Mouse (Mus musculus) gastrocnemius, adult 8-10 months (tissue): ENCODE measurements around the gene Cd81. TPM values are rescaled to one million over a fixed set of nuclear protein-coding genes. Genes with fewer than 3 reads are reported as not detected.

Source experiments
- DNase-seq, 2 experiments: peaks; one replicate each; pipeline ENCODE4 v3.0.0; 2022; ENCODE audit warnings: low spot score in 2 of 2
- total RNA-seq, 4 experiments: library from RNA; stranded (reverse); gene quantifications; 2 replicates each; pipeline ENCODE4 v1.2.4; 2022

Cd81 gene
- total RNA-seq, 4 experiments from 2014 or later, result 85.0 to 103 (median 88.3) TPM

- no peak for DNase-seq
Measured at GRCm38 (mm10) chr7:143046358-143046757, 6.2 kb upstream of the Cd81 start.

DNA sequence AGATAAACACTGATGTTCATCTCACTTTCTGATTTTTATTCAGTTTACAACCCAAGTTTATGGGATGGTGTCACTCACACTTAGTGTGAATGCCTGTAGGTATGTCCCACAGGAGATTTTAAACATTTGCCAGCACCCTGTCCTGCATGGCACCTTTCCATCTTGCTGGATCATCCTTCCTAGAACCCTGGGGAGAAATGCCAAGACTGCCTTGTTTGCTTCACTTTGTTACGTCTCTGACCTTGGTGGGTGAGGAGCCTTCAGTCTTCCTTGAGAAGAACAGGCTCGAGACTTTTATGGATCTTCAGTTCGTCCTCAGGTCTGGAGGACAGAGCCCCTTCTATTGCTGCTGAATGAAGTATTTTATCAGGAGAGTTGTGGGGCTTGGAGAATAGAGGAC, 3.2 kb upstream of the Cd81 start:
- no peak for DNase-seq

- no peak for DNase-seq
Measured at GRCm38 (mm10) chr7:143049841-143050816, 2.4 kb upstream of the Cd81 start.

GRCm38 (mm10) chr7:143051316-143051715, 1.2 kb upstream of the Cd81 start:
- no peak for DNase-seq

- peak; percentile 54 to 59 for DNase-seq
Measured at GRCm38 (mm10) chr7:143053008-143053899, 715 bp downstream of the Cd81 start.

DNA sequence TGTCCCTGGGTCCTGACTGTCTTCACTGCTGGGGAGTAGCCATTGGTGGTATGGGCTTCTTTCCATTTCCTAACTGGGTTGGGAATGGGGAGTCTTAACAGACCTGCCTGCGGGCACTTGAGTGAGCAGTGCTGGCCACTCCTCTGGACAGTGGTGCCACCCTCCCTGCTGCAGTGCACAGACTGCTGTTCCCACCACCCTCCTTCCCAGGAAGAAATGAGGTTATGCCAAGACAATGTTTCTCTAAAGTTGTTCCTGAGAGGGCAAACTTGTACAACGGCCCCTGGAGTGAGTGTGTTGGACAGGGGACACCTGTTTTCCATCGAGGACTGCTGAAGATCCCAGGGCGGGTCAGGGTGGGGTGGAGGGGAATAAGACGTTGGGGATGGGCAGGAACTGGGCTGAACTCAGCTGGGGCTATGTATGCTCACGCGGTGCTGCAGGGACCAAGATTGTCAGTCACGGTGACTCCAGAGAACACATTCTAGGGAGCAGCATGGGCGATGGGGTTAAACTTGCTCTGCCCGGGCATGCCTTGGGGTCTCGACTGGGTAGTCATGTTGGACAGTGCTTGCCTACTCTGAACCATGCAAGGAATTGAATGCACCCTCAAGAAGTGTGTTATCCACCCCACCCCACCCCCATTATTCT, 1.5 kb downstream of the Cd81 start:
- no peak for DNase-seq

GRCm38 (mm10) chr7:143054612-143054965, 2.0 kb downstream of the Cd81 start:
- no peak for DNase-seq

DNA sequence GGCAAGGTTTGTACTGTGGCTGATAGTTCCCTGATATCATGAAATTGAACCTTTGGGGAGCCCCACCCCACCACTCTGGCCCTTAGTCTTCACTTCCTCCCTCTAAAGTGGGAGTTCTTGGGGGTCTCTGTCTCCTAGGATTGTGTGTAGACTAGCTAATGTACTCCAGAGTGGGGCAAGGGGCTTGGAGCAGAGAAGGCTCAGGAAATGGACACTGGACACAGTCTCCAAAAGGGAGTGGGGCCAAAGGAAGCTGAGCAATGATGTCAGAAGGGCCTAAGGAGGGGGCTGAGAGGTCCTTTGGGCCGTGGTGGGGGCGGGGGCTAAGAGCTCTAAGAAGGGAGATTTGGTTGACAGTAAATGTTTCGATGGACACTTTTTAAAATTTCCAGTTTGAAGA, 2.5 kb downstream of the Cd81 start:
- DNase-seq, result no peak

- no peak for DNase-seq
Measured at GRCm38 (mm10) chr7:143055499-143056186, 3.1 kb downstream of the Cd81 start.

GRCm38 (mm10) chr7:143057023-143057422, 4.5 kb downstream of the Cd81 start:
- no peak for DNase-seq

- no peak for DNase-seq
Measured at GRCm38 (mm10) chr7:143057667-143058220, 5.2 kb downstream of the Cd81 start.

GRCm38 (mm10) chr7:143058221-143058697, 5.7 kb downstream of the Cd81 start:
- no peak for DNase-seq

DNA sequence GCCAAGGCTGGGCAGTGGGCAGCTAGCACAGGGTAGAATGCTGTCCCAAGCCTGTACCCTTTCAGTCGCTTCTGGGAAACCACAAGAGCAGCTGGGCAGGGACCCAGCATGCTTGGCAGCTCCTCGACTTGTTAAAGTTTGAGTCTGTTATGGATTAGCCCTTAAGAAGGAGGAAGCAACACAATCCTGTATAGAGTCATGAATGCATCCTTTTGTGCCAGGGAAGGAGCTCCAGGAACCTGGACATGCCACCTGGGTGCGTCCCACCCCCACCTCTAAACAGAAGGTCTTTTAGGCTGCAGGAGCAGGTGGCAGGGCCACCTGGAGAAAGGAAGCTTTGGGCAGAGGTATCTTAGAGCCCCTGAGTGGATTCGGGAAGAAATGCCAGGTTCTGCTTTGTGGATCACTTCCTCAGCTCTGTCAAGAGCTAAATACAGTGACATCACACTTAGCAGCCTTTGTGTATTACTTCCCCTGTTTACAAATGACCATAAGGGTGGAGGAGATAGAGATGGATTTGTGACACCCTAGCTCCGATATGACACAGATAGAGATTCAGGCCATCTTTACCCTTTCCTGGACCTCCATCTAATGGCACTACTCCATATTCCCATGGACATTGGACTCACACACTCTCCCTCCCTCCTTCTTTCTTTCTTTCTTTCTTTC, 6.8 kb downstream of the Cd81 start:
- peak in 1 of 2 experiments; percentile 59 for DNase-seq

- DNase-seq, result no peak
Measured at GRCm38 (mm10) chr7:143062704-143063103, 10.2 kb downstream of the Cd81 start.

DNA sequence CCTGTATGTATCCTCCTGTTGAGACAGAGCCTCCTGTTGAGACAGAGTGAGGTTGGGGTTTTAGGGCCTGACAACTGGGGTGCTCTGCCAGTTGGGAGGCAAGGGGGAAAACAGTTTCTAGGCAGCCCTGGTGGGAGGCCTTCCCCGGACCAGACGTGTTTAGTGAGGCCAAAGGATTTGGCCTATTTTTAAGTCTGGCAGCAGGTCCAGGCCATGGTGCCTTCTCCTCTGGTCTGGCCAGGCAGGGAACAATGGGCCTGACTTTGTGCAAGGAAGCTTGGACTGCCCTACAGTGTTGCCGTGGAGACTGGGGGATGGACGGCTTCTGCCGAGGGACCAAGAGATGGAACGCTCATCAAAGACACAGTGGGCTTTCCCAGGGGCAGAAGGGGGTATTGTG, 11.7 kb downstream of the Cd81 start:
- no peak for DNase-seq

DNA sequence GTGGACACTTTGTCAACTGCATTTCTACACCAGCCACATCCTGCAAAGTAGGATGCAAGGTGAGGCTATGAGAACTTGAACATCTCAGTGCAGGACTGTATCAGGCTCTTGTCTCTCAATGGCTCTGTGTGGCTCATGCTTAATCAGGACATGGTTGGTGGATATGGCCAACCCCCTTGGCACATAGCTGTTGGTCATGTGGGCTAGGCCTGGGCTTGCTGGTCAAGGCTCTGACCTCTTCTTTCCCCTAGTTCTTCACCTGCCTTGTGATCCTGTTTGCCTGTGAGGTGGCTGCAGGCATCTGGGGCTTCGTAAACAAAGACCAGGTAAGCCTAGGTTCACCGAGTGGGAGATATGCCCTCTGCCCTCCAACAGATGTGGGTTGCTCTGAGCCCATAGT, 13.2 kb downstream of the Cd81 start:
- DNase-seq, result no peak

DNA sequence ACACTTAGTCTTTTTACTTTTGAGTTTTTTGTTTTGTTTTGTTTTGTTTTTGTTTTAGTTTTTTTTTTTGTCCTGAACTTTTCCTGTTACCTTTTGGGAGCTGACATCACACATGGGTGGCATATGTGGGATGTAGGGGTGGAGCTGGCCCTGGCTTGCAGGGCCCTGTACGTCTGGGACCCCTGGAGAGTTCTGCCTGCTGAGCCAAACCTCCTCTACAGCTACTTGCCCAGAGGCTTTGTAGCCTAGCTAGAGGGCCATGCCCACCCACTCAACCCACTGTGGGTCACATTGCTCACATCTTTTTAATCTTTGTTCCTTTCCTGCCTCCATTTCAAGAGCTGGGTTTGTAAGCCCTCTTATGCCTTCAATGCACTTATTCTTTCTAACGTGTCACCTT, 14.9 kb downstream of the Cd81 start:
- DNase-seq, result no peak

GRCm38 (mm10) chr7:143067897-143068296, 15.4 kb downstream of the Cd81 start:
- DNase-seq, result no peak

DNA sequence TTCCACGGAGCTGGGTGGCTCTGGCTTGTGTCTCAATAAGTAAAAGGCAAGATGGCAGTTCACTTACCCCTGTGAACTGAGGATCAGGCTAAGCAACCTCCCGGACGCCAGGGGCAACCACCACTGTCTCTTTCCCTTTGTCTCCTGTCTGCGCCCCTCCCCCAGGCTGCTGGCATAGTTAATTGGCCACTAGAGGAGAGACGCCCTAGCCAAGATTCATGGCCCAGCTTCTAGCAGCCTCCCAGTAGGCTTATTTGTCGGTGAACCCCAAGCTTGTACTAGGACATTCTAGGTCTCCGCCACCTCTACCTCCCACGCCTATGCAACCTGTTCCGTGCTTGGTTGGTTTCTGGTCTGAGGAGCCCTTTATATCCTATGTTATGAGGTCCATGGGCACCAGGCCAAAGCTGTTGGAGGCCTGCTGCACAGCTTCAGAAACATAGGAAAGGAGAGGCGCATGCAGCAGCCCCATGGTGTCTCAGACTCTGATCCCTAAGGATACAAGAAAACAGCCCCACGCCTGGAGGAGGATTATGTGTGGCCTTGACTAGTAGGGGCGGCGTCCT, 15.9 kb downstream of the Cd81 start:
- DNase-seq, result peak in 1 of 2 experiments; percentile 37
